Mouse (Mus musculus) midbrain, embryonic 16.5 days (tissue): Measurements from ENCODE around the gene Tll2. TPM values are rescaled to one million over a fixed set of nuclear protein-coding genes. Genes with fewer than 3 reads are reported as not detected.

Experiments
- ATAC-seq: fragments of 200-750 bp; cut with Nextera tagmentation; 2 replicates; pipeline ENCODE4 v1.8.0; 2017; ENCODE audit warnings: moderate TSS enrichment
- H3K27ac ChIP-seq: fragments of 300-500 bp; sonication (generic); 2 replicates; pipeline ENCODE4 v1.5.1; 2014; ENCODE audit warnings: mild to moderate bottlenecking, low read length, mixed read lengths
- H3K27me3 ChIP-seq: fragments of 300-500 bp; sonication (generic); 2 replicates; pipeline ENCODE4 v1.6.1; 2014; ENCODE audit warnings: low read depth, low read length, mixed read lengths; ENCODE audit not compliant: control insufficient read depth, insufficient read depth
- H3K36me3 ChIP-seq: fragments of 300-500 bp; sonication (generic); 2 replicates; pipeline ENCODE4 v1.6.1; 2014; ENCODE audit warnings: mild to moderate bottlenecking, low read length, moderate library complexity, mixed read lengths; ENCODE audit not compliant: control insufficient read depth, insufficient read depth
- H3K4me1 ChIP-seq: fragments of 300-500 bp; sonication (generic); 2 replicates; pipeline ENCODE4 v1.6.1; 2014; ENCODE audit warnings: mild to moderate bottlenecking, low read length, mixed read lengths; ENCODE audit not compliant: control insufficient read depth, insufficient read depth
- H3K4me2 ChIP-seq: fragments of 300-500 bp; sonication (generic); 2 replicates; pipeline ENCODE4 v1.6.1; 2014; ENCODE audit warnings: mild to moderate bottlenecking, low read length, mixed read lengths
- H3K4me3 ChIP-seq: fragments of 300-500 bp; sonication (generic); 2 replicates; pipeline ENCODE4 v1.5.1; 2014; ENCODE audit warnings: low read depth, mild to moderate bottlenecking, low read length, moderate library complexity, mixed read lengths
- H3K9ac ChIP-seq: fragments of 300-500 bp; sonication (generic); 2 replicates; pipeline ENCODE4 v1.6.1; 2014; ENCODE audit warnings: low read depth, low read length, mixed read lengths
- H3K9me3 ChIP-seq: fragments of 300-500 bp; sonication (generic); replicated peaks from 2 replicates; pipeline ENCODE4 v1.6.1; 2014; ENCODE audit warnings: mild to moderate bottlenecking, low read length, mixed read lengths; ENCODE audit not compliant: control insufficient read depth, poor library complexity, severe bottlenecking
- WGBS: fragments of 180-500 bp; shearing (Covaris S2); extraction: QIAGEN DNeasy Blood & Tissue Kit; methylation state at CpG from one replicate; pipeline ENCODE4 v1.1.7; 2014; 5-methylcytosine and 5-hydroxymethylcytosine counted together
- polyA plus RNA-seq: library from polyadenylated mRNA; unstranded; fragments of >200 nt; fragmentation: Nextera tagmentation; extraction: Ambion mirVana; gene quantifications from 2 replicates; pipeline ENCODE4 v1.2.1, GENCODE M21; 2015

Gene Tll2
- polyA plus RNA-seq, 1 experiment from 2014 or later, result 1.3 TPM

GRCm38 (mm10) chr19:41176881-41177280 lies 29.8 kb downstream of the Tll2 start:
- Histone ChIP-seq H3K27me3 (peaks cover 53% of the 10 kb centered on the region), H3K4me1 (peaks cover 11% of the 10 kb centered on the region), H3K36me3 (no peaks in the 10 kb centered on the region), H3K4me3 (no peak overlapping the region), H3K4me2 (no peak overlapping the region), H3K9ac (no peak overlapping the region), H3K9me3 (no peaks in the 10 kb centered on the region), H3K27ac (no peak overlapping the region)
- ATAC-seq, result no peak
- 11% methylated on average over 2 of the region's 2 CpGs for WGBS

- H3K4me2 ChIP-seq, result no peak overlapping the region
- H3K27ac ChIP-seq, result no peak overlapping the region; the same call in 1 of the 2 replicates
- 49% methylated on average over 5 of the region's 5 CpGs for WGBS
- no peak overlapping the region for H3K4me3 ChIP-seq
- peaks cover 9% of the 10 kb centered on the region; the same call in 1 of the 2 replicates for H3K4me1 ChIP-seq
- H3K27me3 ChIP-seq, result peaks cover 14% of the 10 kb centered on the region
- no peaks in the 10 kb centered on the region for H3K9me3 ChIP-seq
- H3K36me3 ChIP-seq, result no peaks in the 10 kb centered on the region
- no peak for ATAC-seq
- H3K9ac ChIP-seq, result no peak overlapping the region
Observed at GRCm38 (mm10) chr19:41165914-41166235, 40.8 kb downstream of the Tll2 start.

- Histone ChIP-seq H3K4me2 (no peak overlapping the region), H3K4me1 (peaks cover 9% of the 10 kb centered on the region; the same call in 1 of the 2 replicates), H3K4me3 (no peak overlapping the region), H3K27ac (peak overlapping the region; percentile 20; the same call in 1 of the 2 replicates), H3K9ac (no peak overlapping the region), H3K9me3 (no peaks in the 10 kb centered on the region), H3K36me3 (no peaks in the 10 kb centered on the region), H3K27me3 (peaks cover 14% of the 10 kb centered on the region)
- WGBS, result 39% methylated on average over 14 of the region's 14 CpGs
- ATAC-seq, result no peak; the same call in 1 of the 2 replicates
Observed at GRCm38 (mm10) chr19:41165144-41165913, 41.3 kb downstream of the Tll2 start.

GRCm38 (mm10) chr19:41164447-41165095 lies 42.1 kb downstream of the Tll2 start:
- Histone ChIP-seq H3K27ac (peak overlapping the region; percentile 20; the same call in 1 of the 2 replicates), H3K4me3 (no peak overlapping the region), H3K36me3 (no peaks in the 10 kb centered on the region), H3K9me3 (no peaks in the 10 kb centered on the region), H3K27me3 (peaks cover 9% of the 10 kb centered on the region), H3K4me2 (0 out of 2 replicates have a peak overlapping the region, but pooled peaks have one; percentile 6), H3K9ac (no peak overlapping the region), H3K4me1 (peaks cover 9% of the 10 kb centered on the region; the same call in 1 of the 2 replicates)
- 8% methylated on average over 10 of the region's 10 CpGs for WGBS
- ATAC-seq, result no peak

GRCm38 (mm10) chr19:41160388-41160787 lies 46.2 kb downstream of the Tll2 start:
- Histone ChIP-seq H3K4me2 (no peak overlapping the region), H3K9ac (no peak overlapping the region), H3K4me3 (no peak overlapping the region), H3K27me3 (peaks cover 7% of the 10 kb centered on the region; the same call in 1 of the 2 replicates), H3K4me1 (0 out of 2 replicates have a peak, but pooled peaks cover 4% of the 10 kb centered on the region), H3K27ac (no peak overlapping the region), H3K36me3 (no peaks in the 10 kb centered on the region), H3K9me3 (no peaks in the 10 kb centered on the region)
- no peak for ATAC-seq
- WGBS, result 65% methylated on average over 14 of the region's 14 CpGs

GRCm38 (mm10) chr19:41154681-41155080 lies 52.0 kb downstream of the Tll2 start:
- no peak for ATAC-seq

GRCm38 (mm10) chr19:41152462-41152861 lies 54.2 kb downstream of the Tll2 start:
- H3K36me3 ChIP-seq, result no peaks in the 10 kb centered on the region
- no peak overlapping the region for H3K4me2 ChIP-seq
- no peak for ATAC-seq
- H3K4me3 ChIP-seq, result no peak overlapping the region
- no peaks in the 10 kb centered on the region for H3K4me1 ChIP-seq
- H3K9ac ChIP-seq, result no peak overlapping the region
- no peaks in the 10 kb centered on the region for H3K27me3 ChIP-seq
- 77% methylated on average over 4 of the region's 4 CpGs for WGBS
- H3K27ac ChIP-seq, result no peak overlapping the region
- no peaks in the 10 kb centered on the region; the same call in 1 of the 2 replicates for H3K9me3 ChIP-seq

More at GRCm38 (mm10) chr19:41154681-41155080, 52.0 kb downstream of the Tll2 start:
- H3K9ac ChIP-seq, result no peak overlapping the region
- no peak overlapping the region for H3K4me2 ChIP-seq
- whole genome bisulfite sequencing, result 90% methylated on average over 7 of the region's 7 CpGs
- H3K36me3 ChIP-seq, result no peaks in the 10 kb centered on the region
- no peaks in the 10 kb centered on the region for H3K4me1 ChIP-seq
- no peaks in the 10 kb centered on the region; the same call in 1 of the 2 replicates for H3K9me3 ChIP-seq
- no peak overlapping the region for H3K4me3 ChIP-seq
- no peaks in the 10 kb centered on the region for H3K27me3 ChIP-seq
- no peak overlapping the region for H3K27ac ChIP-seq

GRCm38 (mm10) chr19:41152016-41152370 lies 54.6 kb downstream of the Tll2 start:
- Histone ChIP-seq H3K27ac (no peak overlapping the region), H3K36me3 (no peaks in the 10 kb centered on the region), H3K4me3 (no peak overlapping the region), H3K4me1 (no peaks in the 10 kb centered on the region), H3K9me3 (no peaks in the 10 kb centered on the region; the same call in 1 of the 2 replicates), H3K27me3 (no peaks in the 10 kb centered on the region), H3K4me2 (no peak overlapping the region), H3K9ac (no peak overlapping the region)
- 96% methylated on average over 3 of the region's 3 CpGs for WGBS
- no peak for ATAC-seq
